Mouse (Mus musculus): ENCODE results near the gene Pdlim1. TPM values are rescaled to one million over a fixed set of nuclear protein-coding genes. Genes with fewer than 3 reads are reported as not detected.

Pdlim1 gene
- total RNA-seq, 2 experiments from 2014 or later: 7.6 to 9.0 TPM

- DNase-seq (ENCODE audit: low spot score in 2 of 2): no peak
Measured at GRCm38 (mm10) chr19:40288415-40288814, 16.8 kb upstream of the Pdlim1 start.

- DNase-seq (ENCODE audit: low spot score in 2 of 2): no peak
Measured at GRCm38 (mm10) chr19:40284704-40285103, 13.1 kb upstream of the Pdlim1 start.

- DNase-seq (ENCODE audit: low spot score in 2 of 2): no peak
Measured at GRCm38 (mm10) chr19:40283415-40283814, 11.8 kb upstream of the Pdlim1 start.

- DNase-seq (ENCODE audit: low spot score in 2 of 2): no peak
Measured at GRCm38 (mm10) chr19:40278372-40279023, 6.9 kb upstream of the Pdlim1 start.

- DNase-seq (ENCODE audit: low spot score in 2 of 2): no peak
Measured at GRCm38 (mm10) chr19:40277494-40277893, 5.9 kb upstream of the Pdlim1 start.

- DNase-seq (ENCODE audit: low spot score in 2 of 2): no peak
Measured at GRCm38 (mm10) chr19:40275401-40276188, 4.0 kb upstream of the Pdlim1 start.

- DNase-seq (ENCODE audit: low spot score in 2 of 2): no peak
Measured at GRCm38 (mm10) chr19:40272674-40273073, 1.0 kb upstream of the Pdlim1 start.

GRCm38 (mm10) chr19:40270351-40271307 is 1.0 kb downstream of the Pdlim1 start:
- no peak for DNase-seq (ENCODE audit: low spot score in 2 of 2)

GRCm38 (mm10) chr19:40269526-40269925 is 2.1 kb downstream of the Pdlim1 start:
- DNase-seq (ENCODE audit: low spot score in 2 of 2): no peak

- no peak for DNase-seq (ENCODE audit: low spot score in 2 of 2)
Measured at GRCm38 (mm10) chr19:40268493-40268892, 3.1 kb downstream of the Pdlim1 start.

GRCm38 (mm10) chr19:40267380-40267779 is 4.3 kb downstream of the Pdlim1 start:
- no peak for DNase-seq (ENCODE audit: low spot score in 2 of 2)

GRCm38 (mm10) chr19:40259485-40259884 is 12.2 kb downstream of the Pdlim1 start:
- no peak for DNase-seq (ENCODE audit: low spot score in 2 of 2)

- DNase-seq (ENCODE audit: low spot score in 2 of 2): no peak
Measured at GRCm38 (mm10) chr19:40257396-40257795, 14.2 kb downstream of the Pdlim1 start.

GRCm38 (mm10) chr19:40256376-40257050 is 15.1 kb downstream of the Pdlim1 start:
- DNase-seq (ENCODE audit: low spot score in 2 of 2): no peak

- DNase-seq (ENCODE audit: low spot score in 2 of 2): no peak
Measured at GRCm38 (mm10) chr19:40255561-40255960, 16.1 kb downstream of the Pdlim1 start.

- DNase-seq (ENCODE audit: low spot score in 2 of 2): no peak
Measured at GRCm38 (mm10) chr19:40254741-40255140, 16.9 kb downstream of the Pdlim1 start.

GRCm38 (mm10) chr19:40253768-40254167 is 17.9 kb downstream of the Pdlim1 start:
- no peak for DNase-seq (ENCODE audit: low spot score in 2 of 2)

- no peak for DNase-seq (ENCODE audit: low spot score in 2 of 2)
Measured at GRCm38 (mm10) chr19:40251115-40251514, 20.5 kb downstream of the Pdlim1 start.

- no peak for DNase-seq (ENCODE audit: low spot score in 2 of 2)
Measured at GRCm38 (mm10) chr19:40249352-40249751, 22.3 kb downstream of the Pdlim1 start.

GRCm38 (mm10) chr19:40248476-40248875 is 23.2 kb downstream of the Pdlim1 start:
- no peak for DNase-seq (ENCODE audit: low spot score in 2 of 2)

GRCm38 (mm10) chr19:40247268-40247666 is 24.4 kb downstream of the Pdlim1 start:
- no peak for DNase-seq (ENCODE audit: low spot score in 2 of 2)
